Mouse (Mus musculus): ENCODE measurements around the gene Catsper2.
A peak's percentile ranks its signal among the peaks of the same experiment; 100 is the strongest.

Catsper2 gene

GRCm38 (mm10) chr2:121413387-121414042 is at the start of gene Catsper2, which contains the start of gene Pdia3:
TSS of gene Catsper2 (minus strand) at chr2:121413792.
TSS of gene Pdia3 (plus strand) at chr2:121413775.
- peak; percentile 97 for DNase-seq (ENCODE audit: low read depth)

GRCm38 (mm10) chr2:121460071-121460470 is 46.5 kb upstream of the Catsper2 start:
- DNase-seq (ENCODE audit: low read depth): no peak

GRCm38 (mm10) chr2:121456692-121457642 is 43.4 kb upstream of the Catsper2 start, which contains the start of gene Serinc4:
TSS of gene Serinc4 (minus strand) at chr2:121456781.
- DNase-seq (ENCODE audit: low read depth): peak; percentile 91

- DNase-seq (ENCODE audit: low read depth): no peak
Measured at GRCm38 (mm10) chr2:121455534-121455933, 41.9 kb upstream of the Catsper2 start.

- no peak for DNase-seq (ENCODE audit: low read depth)
Measured at GRCm38 (mm10) chr2:121453917-121454316, 40.3 kb upstream of the Catsper2 start.

GRCm38 (mm10) chr2:121452990-121453389 is 39.4 kb upstream of the Catsper2 start, which contains the start of gene Hypk:
TSS of gene Hypk (plus strand) at chr2:121453290.
- peak; percentile 34 for DNase-seq (ENCODE audit: low read depth)

- peak; percentile 50 for DNase-seq (ENCODE audit: low read depth)
Measured at GRCm38 (mm10) chr2:121452361-121452760, 38.8 kb upstream of the Catsper2 start.

- DNase-seq (ENCODE audit: low read depth): no peak
Measured at GRCm38 (mm10) chr2:121450093-121450492, 36.5 kb upstream of the Catsper2 start.

- peak; percentile 44 for DNase-seq (ENCODE audit: low read depth)
Measured at GRCm38 (mm10) chr2:121449545-121450011, 36.0 kb upstream of the Catsper2 start.

GRCm38 (mm10) chr2:121448739-121449535 is 35.3 kb upstream of the Catsper2 start, which contains the start of gene Serf2:
TSS of gene Serf2 (plus strand) at chr2:121449195.
- peak; percentile 98 for DNase-seq (ENCODE audit: low read depth)

- peak; percentile 82 for DNase-seq (ENCODE audit: low read depth)
Measured at GRCm38 (mm10) chr2:121448136-121448535, 34.5 kb upstream of the Catsper2 start.

GRCm38 (mm10) chr2:121447006-121447405 is 33.4 kb upstream of the Catsper2 start:
- peak; percentile 67 for DNase-seq (ENCODE audit: low read depth)

- no peak for DNase-seq (ENCODE audit: low read depth)
Measured at GRCm38 (mm10) chr2:121446506-121446905, 32.9 kb upstream of the Catsper2 start.

GRCm38 (mm10) chr2:121445117-121445516 is 31.5 kb upstream of the Catsper2 start:
- DNase-seq (ENCODE audit: low read depth): no peak

- DNase-seq (ENCODE audit: low read depth): no peak
Measured at GRCm38 (mm10) chr2:121444178-121444577, 30.6 kb upstream of the Catsper2 start, which contains the start of gene Ell3. TSS of gene Ell3 (minus strand) at chr2:121444278.

- no peak for DNase-seq (ENCODE audit: low read depth)
Measured at GRCm38 (mm10) chr2:121443068-121443349, 29.4 kb upstream of the Catsper2 start.

- no peak for DNase-seq (ENCODE audit: low read depth)
Measured at GRCm38 (mm10) chr2:121442259-121443067, 28.9 kb upstream of the Catsper2 start.

- no peak for DNase-seq (ENCODE audit: low read depth)
Measured at GRCm38 (mm10) chr2:121441800-121442199, 28.2 kb upstream of the Catsper2 start.

GRCm38 (mm10) chr2:121440834-121441605 is 27.4 kb upstream of the Catsper2 start:
- no peak for DNase-seq (ENCODE audit: low read depth)

- no peak for DNase-seq (ENCODE audit: low read depth)
Measured at GRCm38 (mm10) chr2:121439746-121440145, 26.2 kb upstream of the Catsper2 start.
